Mouse (Mus musculus): Measurements from ENCODE around the gene Tubd1. TPM values are rescaled to one million over a fixed set of nuclear protein-coding genes. Genes with fewer than 3 reads are reported as not detected.
"Not testable (repeated sequence)": the region's sequence is repeated elsewhere in the genome, so short reads cannot be mapped to it uniquely, and the experiment has no call there.

Gene Tubd1
- total RNA-seq (2015; ENCODE audit: low replicate concordance), result 18.0 and 20.1 TPM in 2 replicates
- 16.4 and 31.6 TPM in 2 replicates for total RNA-seq (2017; ENCODE audit: low replicate concordance)

GRCm38 (mm10) chr11:86544639-86545299, at the start of gene Tubd1, which contains the start of gene Rps6kb1:
Gene Tubd1, plus strand, starts transcription at chr11:86544991.
Gene Rps6kb1, minus strand, starts transcription at chr11:86544805.
- ATAC-seq (replicated peaks; ENCODE audit: low FRiP score, poor library complexity, severe bottlenecking), result peak; percentile 92

- no peak for ATAC-seq (replicated peaks; ENCODE audit: low FRiP score, poor library complexity, severe bottlenecking)
Measured at GRCm38 (mm10) chr11:86497356-86497755, 47.4 kb upstream of the Tubd1 start.

- no peak for ATAC-seq (replicated peaks; ENCODE audit: low FRiP score, poor library complexity, severe bottlenecking)
Measured at GRCm38 (mm10) chr11:86497908-86498307, 46.9 kb upstream of the Tubd1 start.

- no peak for ATAC-seq (replicated peaks; ENCODE audit: low FRiP score, poor library complexity, severe bottlenecking)
Measured at GRCm38 (mm10) chr11:86500795-86501194, 44.0 kb upstream of the Tubd1 start.

GRCm38 (mm10) chr11:86503121-86503520, 41.7 kb upstream of the Tubd1 start:
- ATAC-seq (replicated peaks; ENCODE audit: low FRiP score, poor library complexity, severe bottlenecking), result no peak

GRCm38 (mm10) chr11:86507334-86507733, 37.5 kb upstream of the Tubd1 start:
- no peak for ATAC-seq (replicated peaks; ENCODE audit: low FRiP score, poor library complexity, severe bottlenecking)

GRCm38 (mm10) chr11:86507991-86508390, 36.8 kb upstream of the Tubd1 start:
- no peak for ATAC-seq (replicated peaks; ENCODE audit: low FRiP score, poor library complexity, severe bottlenecking)

- no peak for ATAC-seq (replicated peaks; ENCODE audit: low FRiP score, poor library complexity, severe bottlenecking)
Measured at GRCm38 (mm10) chr11:86516620-86517019, 28.2 kb upstream of the Tubd1 start.

GRCm38 (mm10) chr11:86517229-86517628, 27.6 kb upstream of the Tubd1 start:
- ATAC-seq (replicated peaks; ENCODE audit: low FRiP score, poor library complexity, severe bottlenecking), result no peak

GRCm38 (mm10) chr11:86519751-86520150, 25.0 kb upstream of the Tubd1 start:
- no peak for ATAC-seq (replicated peaks; ENCODE audit: low FRiP score, poor library complexity, severe bottlenecking)

GRCm38 (mm10) chr11:86527528-86527927, 17.3 kb upstream of the Tubd1 start:
- ATAC-seq (replicated peaks; ENCODE audit: low FRiP score, poor library complexity, severe bottlenecking), result no peak

GRCm38 (mm10) chr11:86532834-86533233, 12.0 kb upstream of the Tubd1 start:
- ATAC-seq (replicated peaks; ENCODE audit: low FRiP score, poor library complexity, severe bottlenecking), result peak; percentile 83

- not testable (repeated sequence) for ATAC-seq (replicated peaks; ENCODE audit: low FRiP score, poor library complexity, severe bottlenecking)
Measured at GRCm38 (mm10) chr11:86533302-86533701, 11.5 kb upstream of the Tubd1 start.

- ATAC-seq (replicated peaks; ENCODE audit: low FRiP score, poor library complexity, severe bottlenecking), result no peak
Measured at GRCm38 (mm10) chr11:86534201-86534910, 10.4 kb upstream of the Tubd1 start.

GRCm38 (mm10) chr11:86538786-86539185, 6.0 kb upstream of the Tubd1 start:
- ATAC-seq (replicated peaks; ENCODE audit: low FRiP score, poor library complexity, severe bottlenecking), result no peak

GRCm38 (mm10) chr11:86539716-86540475, 4.9 kb upstream of the Tubd1 start:
- no peak for ATAC-seq (replicated peaks; ENCODE audit: low FRiP score, poor library complexity, severe bottlenecking)

- ATAC-seq (replicated peaks; ENCODE audit: low FRiP score, poor library complexity, severe bottlenecking), result no peak
Measured at GRCm38 (mm10) chr11:86540476-86540845, 4.3 kb upstream of the Tubd1 start.

- ATAC-seq (replicated peaks; ENCODE audit: low FRiP score, poor library complexity, severe bottlenecking), result no peak
Measured at GRCm38 (mm10) chr11:86542851-86543250, 1.9 kb upstream of the Tubd1 start.

- ATAC-seq (replicated peaks; ENCODE audit: low FRiP score, poor library complexity, severe bottlenecking), result peak; percentile 43
Measured at GRCm38 (mm10) chr11:86543960-86544638, 692 bp upstream of the Tubd1 start.

GRCm38 (mm10) chr11:86545556-86545955, 765 bp downstream of the Tubd1 start:
- ATAC-seq (replicated peaks; ENCODE audit: low FRiP score, poor library complexity, severe bottlenecking), result no peak

All from erythroid progenitor cell, adult 5-6 weeks (primary cell).